Mouse (Mus musculus) MEL (cell line): ENCODE measurements around the gene Bora. TPM values are rescaled to one million over a fixed set of nuclear protein-coding genes. Genes with fewer than 3 reads are reported as not detected.

Experiments used
- DNase-seq: peaks from one replicate; pipeline ENCODE4 v3.0.0; 2011; ENCODE audit warnings: low read depth, low spot score
- H3K27ac ChIP-seq: 2 replicates; pipeline ENCODE4 v1.5.1; 2012; ENCODE audit warnings: low read depth, mild to moderate bottlenecking, control low read depth, low read length, moderate library complexity; ENCODE audit not compliant: control insufficient read depth
- H3K27me3 ChIP-seq, 2 experiments: fragments of 150-350 bp in 1 of 2; sonication (generic) in 1 of 2; 2 replicates each; pipeline ENCODE4 v1.6.1; 2012; ENCODE audit warnings: low read length in 2 of 2, mild to moderate bottlenecking in 2 of 2, improper control_type of control experiment in 1 of 2, moderate library complexity in 1 of 2; ENCODE audit not compliant: insufficient read depth in 2 of 2, control insufficient read depth in 1 of 2
- H3K36me3 ChIP-seq, 2 experiments: 2 replicates each; pipeline ENCODE4 v1.6.1; 2012 to 2014; ENCODE audit warnings: low read length in 2 of 2, improper control_type of control experiment in 1 of 2, inconsistent platforms in 1 of 2, mild to moderate bottlenecking in 1 of 2; ENCODE audit not compliant: insufficient read depth in 2 of 2, control insufficient read depth in 1 of 2
- H3K4me1 ChIP-seq, 2 experiments: fragments of 150-350 bp in 1 of 2; sonication (generic) in 1 of 2; 2 replicates each; pipeline ENCODE4 v1.6.1; 2012; ENCODE audit warnings: low read length in 2 of 2, improper control_type of control experiment in 1 of 2, mild to moderate bottlenecking in 1 of 2; ENCODE audit not compliant: insufficient read depth in 2 of 2, control insufficient read depth in 1 of 2
- H3K4me3 ChIP-seq, 2 experiments: fragments of 150-350 bp in 1 of 2; sonication (generic) in 1 of 2; 2 replicates each; pipeline ENCODE4 v1.5.1; 2012; ENCODE audit warnings: low read depth in 2 of 2, low read length in 2 of 2, mild to moderate bottlenecking in 2 of 2, moderate library complexity in 2 of 2, control low read depth in 1 of 2, improper control_type of control experiment in 1 of 2; ENCODE audit not compliant: control insufficient read depth in 1 of 2, insufficient read depth in 1 of 2
- H3K79me2 ChIP-seq: 2 replicates; pipeline ENCODE4 v1.6.1; 2012; ENCODE audit warnings: mild to moderate bottlenecking, low read length, moderate library complexity; ENCODE audit not compliant: control insufficient read depth, poor library complexity, insufficient read depth
- H3K9ac ChIP-seq: 2 replicates; pipeline ENCODE4 v1.6.1; 2012; ENCODE audit warnings: low read depth, mild to moderate bottlenecking, control low read depth, low read length, moderate library complexity; ENCODE audit not compliant: control insufficient read depth, poor library complexity, severe bottlenecking
- H3K9me3 ChIP-seq: fragments of 150-350 bp; sonication (generic); replicated peaks from 2 replicates; pipeline ENCODE4 v1.6.1; 2012; ENCODE audit warnings: mild to moderate bottlenecking, low read length, improper control_type of control experiment, moderate library complexity; ENCODE audit not compliant: insufficient read depth
- BHLHE40 ChIP-seq: IDR thresholded peaks from 2 replicates; pipeline ENCODE4 v1.6.1; 2012; ENCODE audit warnings: low read depth, mild to moderate bottlenecking, inconsistent platforms, low read length, improper control_type of control experiment, borderline replicate concordance
- CHD1 ChIP-seq: IDR thresholded peaks from 2 replicates; pipeline ENCODE4 v1.6.1; 2012; ENCODE audit warnings: low read depth, mild to moderate bottlenecking, inconsistent platforms, low read length, improper control_type of control experiment
- E2F4 ChIP-seq: IDR thresholded peaks from 2 replicates; pipeline ENCODE4 v1.6.1; 2011; ENCODE audit warnings: low read depth, low read length, improper control_type of control experiment, borderline replicate concordance
- EP300 ChIP-seq, 2 experiments: IDR thresholded peaks; 2 replicates each; pipeline ENCODE4 v1.6.1; 2011; ENCODE audit warnings: improper control_type of control experiment in 2 of 2, low read length in 2 of 2, low read depth in 1 of 2, mild to moderate bottlenecking in 1 of 2
- ETS1 ChIP-seq: IDR thresholded peaks from 2 replicates; pipeline ENCODE4 v1.6.1; 2012; ENCODE audit warnings: low read depth, mild to moderate bottlenecking, inconsistent platforms, low read length, improper control_type of control experiment, moderate library complexity
- GATA1 ChIP-seq: IDR thresholded peaks from 2 replicates; pipeline ENCODE4 v1.6.1; 2011; ENCODE audit warnings: low read depth, low read length, improper control_type of control experiment
- HCFC1 ChIP-seq: IDR thresholded peaks from 2 replicates; pipeline ENCODE4 v1.6.1; 2012; ENCODE audit warnings: low read depth, mild to moderate bottlenecking, inconsistent platforms, low read length, improper control_type of control experiment, moderate library complexity
- MAFK ChIP-seq: IDR thresholded peaks from 2 replicates; pipeline ENCODE4 v1.6.1; 2011; ENCODE audit warnings: low read depth, mild to moderate bottlenecking, low read length, improper control_type of control experiment, borderline replicate concordance
- MAX ChIP-seq: IDR thresholded peaks from 2 replicates; pipeline ENCODE4 v1.6.1; 2011; ENCODE audit warnings: low read length, improper control_type of control experiment
- MAZ ChIP-seq: IDR thresholded peaks from 2 replicates; pipeline ENCODE4 v1.6.1; 2012; ENCODE audit warnings: low read depth, mild to moderate bottlenecking, inconsistent platforms, low read length, improper control_type of control experiment
- MXI1 ChIP-seq: IDR thresholded peaks from 2 replicates; pipeline ENCODE4 v1.6.1; 2011; ENCODE audit warnings: mild to moderate bottlenecking, low read depth, low read length, improper control_type of control experiment
- MYB ChIP-seq: IDR thresholded peaks from 2 replicates; pipeline ENCODE4 v1.6.1; 2011; ENCODE audit warnings: mild to moderate bottlenecking, low read depth, low read length, improper control_type of control experiment
- MYC ChIP-seq: IDR thresholded peaks from 2 replicates; pipeline ENCODE4 v1.6.1; 2011; ENCODE audit warnings: low read depth, mild to moderate bottlenecking, low read length, improper control_type of control experiment, moderate library complexity
- NRF1 ChIP-seq: IDR thresholded peaks from 2 replicates; pipeline ENCODE4 v1.6.1; 2014; ENCODE audit warnings: low read depth, mild to moderate bottlenecking, inconsistent platforms, low read length, improper control_type of control experiment, moderate library complexity; ENCODE audit not compliant: poor library complexity, insufficient read depth, severe bottlenecking
- POLR2AphosphoS5 ChIP-seq: IDR thresholded peaks from 2 replicates; pipeline ENCODE4 v1.6.1; 2012; ENCODE audit warnings: low read depth, borderline replicate concordance, mild to moderate bottlenecking, inconsistent platforms, low read length, moderate library complexity, mixed read lengths
- RCOR1 ChIP-seq: IDR thresholded peaks from 2 replicates; pipeline ENCODE4 v1.6.1; 2012; ENCODE audit warnings: low read depth, mild to moderate bottlenecking, inconsistent platforms, low read length, improper control_type of control experiment
- SIN3A ChIP-seq: IDR thresholded peaks from 2 replicates; pipeline ENCODE4 v1.6.1; 2012; ENCODE audit warnings: low read length, improper control_type of control experiment, inconsistent platforms
- SMC3 ChIP-seq: IDR thresholded peaks from 2 replicates; pipeline ENCODE4 v1.6.1; 2011; ENCODE audit warnings: low read depth, low read length, improper control_type of control experiment
- TAL1 ChIP-seq: IDR thresholded peaks from 2 replicates; pipeline ENCODE4 v1.6.1; 2012; ENCODE audit warnings: mild to moderate bottlenecking, inconsistent platforms, low read length, moderate library complexity, mixed read lengths
- TBP ChIP-seq: IDR thresholded peaks from 2 replicates; pipeline ENCODE4 v1.8.0; 2011; ENCODE audit warnings: low read depth, low read length, improper control_type of control experiment
- TCF12 ChIP-seq: IDR thresholded peaks from 2 replicates; pipeline ENCODE4 v1.6.1; 2014; ENCODE audit warnings: low read depth, mild to moderate bottlenecking, inconsistent platforms, low read length, improper control_type of control experiment, moderate library complexity
- USF1 ChIP-seq: IDR thresholded peaks from 2 replicates; pipeline ENCODE4 v1.6.1; 2014; ENCODE audit warnings: low read depth, mild to moderate bottlenecking, inconsistent platforms, low read length, improper control_type of control experiment, moderate library complexity
- ZMIZ1 ChIP-seq: IDR thresholded peaks from 2 replicates; pipeline ENCODE4 v1.6.1; 2012; ENCODE audit warnings: low read depth, mild to moderate bottlenecking, inconsistent platforms, low read length, improper control_type of control experiment, moderate library complexity
- polyA plus RNA-seq, 2 experiments: library from polyadenylated mRNA; stranded (reverse) in 1 of 2; unstranded in 1 of 2; fragments of >175 nt in 1 of 2; fragments of >200 nt in 1 of 2; gene quantifications; 2 replicates each; pipeline versions ENCODE4 v1.2.1 to v1.2.4; 2012; ENCODE audit warnings: low replicate concordance in 2 of 2, low read depth in 1 of 2; ENCODE audit not compliant: insufficient read length in 2 of 2, insufficient read depth in 1 of 2, missing spikeins in 1 of 2
- total RNA-seq: library from RNA; depleted of rRNA; stranded (reverse); fragments of 300-350 nt; gene quantifications from 2 replicates; pipeline ENCODE4 v1.2.3, GENCODE M21; 2012

The Bora gene
- total and polyA plus RNA-seq, 3 experiments = 32.6 to 71.2 (median 44.9) TPM

DNA sequence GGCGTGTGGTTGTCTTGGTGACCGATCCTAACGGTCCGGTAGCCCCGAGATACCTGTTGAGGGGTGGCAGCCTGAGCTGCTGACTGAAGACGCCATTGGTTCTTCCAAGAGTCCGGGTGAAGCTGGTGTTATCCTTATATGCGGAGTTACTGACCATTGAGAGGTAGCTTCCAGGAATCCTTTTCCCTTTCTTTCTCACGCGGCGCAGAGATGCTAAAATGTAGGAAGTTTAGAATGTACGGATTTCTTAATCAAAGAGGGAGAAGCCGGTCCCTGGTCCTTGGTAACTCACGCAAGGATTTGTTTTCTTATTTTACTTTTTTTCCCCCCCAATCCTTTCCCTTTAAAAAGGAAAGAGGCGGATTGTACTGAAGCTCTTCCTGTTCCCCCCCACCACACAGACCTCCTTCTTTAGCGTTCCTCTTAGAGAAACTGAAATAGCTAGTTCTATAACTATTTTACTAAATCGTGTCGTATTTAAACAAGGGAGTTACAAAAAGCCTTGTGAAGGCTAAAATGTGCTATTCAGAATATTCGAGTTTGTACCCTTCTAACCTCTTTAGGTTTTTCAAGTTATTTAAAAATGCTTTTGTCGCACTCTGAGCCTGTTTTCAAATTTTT, 54.1 kb downstream of the Bora start (continued):
- TF ChIP-seq ETS1 = 0 out of 2 replicates have a peak, but pooled peaks have one; percentile 11
- no peak for TF ChIP-seq MAX
- TF ChIP-seq EP300 (IDR thresholded peaks at IDR 0.05; ENCODE audit: low read depth in 1 of 2, low read length in 2 of 2) = 0 out of 4 replicates have a peak, but pooled peaks of 1 of the 2 experiments have one; percentile 10

DNA sequence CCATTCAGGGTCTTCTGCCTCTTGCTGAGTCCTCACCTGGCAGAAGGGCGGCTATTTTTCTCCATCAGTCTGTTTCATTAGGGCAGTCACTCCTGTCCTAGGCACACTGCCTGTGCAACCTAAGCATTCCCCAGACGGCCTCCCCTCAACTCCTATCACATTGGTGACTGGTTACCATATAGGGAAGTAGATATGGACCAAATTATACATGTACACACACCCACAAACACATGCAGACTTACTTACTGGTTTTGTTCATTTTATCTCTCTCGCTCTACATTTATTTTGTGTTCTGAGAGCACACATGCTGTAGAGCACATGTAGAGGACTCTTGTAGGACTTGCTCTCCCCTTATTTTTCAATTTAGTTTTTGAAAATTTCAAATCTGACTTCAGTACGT, 57.0 kb downstream of the Bora start:
- H3K27me3 ChIP-seq = no peaks in the 10 kb centered on the region
- peak overlapping the region; percentile 79; the same call in 1 of the 2 replicates for H3K27ac ChIP-seq
- H3K36me3 ChIP-seq = peaks cover 9 to 56% of the 10 kb centered on the region in 2 experiments; a peak in 3 of 4 replicates
- DNase-seq = peak; percentile 59
- TF ChIP-seq MYC (peak; percentile 63; the same call in 1 of the 2 replicates), EP300 (IDR thresholded peaks at IDR 0.05; ENCODE audit: low read depth in 1 of 2, low read length in 2 of 2) (peak in 1 of 2 experiments; percentile 38; a peak in 3 of 4 replicates), MAZ (no peak), ETS1 (0 out of 2 replicates have a peak, but pooled peaks have one; percentile 28), MAX (peak; percentile 58; the same call in 1 of the 2 replicates), GATA1 (no peak), MXI1 (peak; percentile 52; the same call in 1 of the 2 replicates), TCF12 (0 out of 2 replicates have a peak, but pooled peaks have one; percentile 23), POLR2AphosphoS5 (no peak), NRF1 (no peak), SIN3A (peak; percentile 46; the same call in 1 of the 2 replicates)
- peaks cover 15% of the 10 kb centered on the region for H3K79me2 ChIP-seq
- H3K9me3 ChIP-seq = no peaks in the 10 kb centered on the region
- no peak overlapping the region; the same call in 1 of the 2 replicates for H3K9ac ChIP-seq
- H3K4me1 ChIP-seq = peaks cover 32 to 35% of the 10 kb centered on the region in 2 experiments
- H3K4me3 ChIP-seq = no peak overlapping the region

DNA sequence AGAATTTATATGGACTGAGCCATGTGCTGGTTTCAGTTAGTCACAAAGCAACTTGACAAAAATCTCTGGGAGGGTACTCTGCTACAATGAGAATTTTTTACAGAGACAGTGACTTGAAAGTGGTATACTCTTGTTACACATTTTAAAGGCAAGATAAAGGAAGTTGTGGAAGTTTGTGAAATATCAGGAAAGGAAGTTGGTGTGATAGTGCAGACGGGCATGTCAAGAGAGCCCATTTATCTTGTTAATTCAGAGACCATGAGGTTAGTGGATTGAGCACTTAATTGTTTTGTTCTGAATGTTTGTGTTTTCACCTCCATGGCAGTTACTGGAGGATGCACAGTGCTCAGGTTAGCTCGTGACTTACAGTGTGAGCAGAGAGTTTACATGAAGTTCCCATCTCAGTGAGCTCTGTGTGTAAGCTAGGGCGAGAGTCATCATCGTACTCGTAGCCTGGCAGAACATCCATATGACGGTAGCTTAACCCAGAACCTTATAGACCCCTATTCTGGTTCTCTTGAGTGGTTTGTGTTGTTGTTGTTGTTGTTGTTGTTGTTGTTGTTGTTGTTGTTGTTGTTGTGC, 58.6 kb downstream of the Bora start:
- peak overlapping the region; percentile 90 for H3K27ac ChIP-seq
- peaks cover 9 to 53% of the 10 kb centered on the region in 2 experiments; a peak in 3 of 4 replicates for H3K36me3 ChIP-seq
- no peaks in the 10 kb centered on the region for H3K9me3 ChIP-seq
- peaks cover 32 to 35% of the 10 kb centered on the region in 2 experiments for H3K4me1 ChIP-seq
- peak overlapping the region in 1 of 2 experiments; percentile 1; a peak in 3 of 4 replicates for H3K4me3 ChIP-seq
- H3K9ac ChIP-seq = peak overlapping the region; percentile 24
- H3K27me3 ChIP-seq = no peaks in the 10 kb centered on the region
- H3K79me2 ChIP-seq = peaks cover 4% of the 10 kb centered on the region
- peak; percentile 74 for DNase-seq
- TF ChIP-seq MYC (peak; percentile 90), ZMIZ1 (peak; percentile 40; the same call in 1 of the 2 replicates), EP300 (IDR thresholded peaks at IDR 0.05; ENCODE audit: low read depth in 1 of 2, low read length in 2 of 2) (peak; percentile 88), E2F4 (no peak), NRF1 (no peak), MXI1 (peak; percentile 91), SIN3A (peak; percentile 88), TBP (0 out of 2 replicates have a peak, but pooled peaks have one; percentile 17), HCFC1 (peak; percentile 54; the same call in 1 of the 2 replicates), USF1 (no peak), ETS1 (peak; percentile 80), GATA1 (peak; percentile 77; the same call in 1 of the 2 replicates), CHD1 (peak; percentile 87), BHLHE40 (peak; percentile 80; the same call in 1 of the 2 replicates), RCOR1 (peak; percentile 74), MYB (peak; percentile 62; the same call in 1 of the 2 replicates), SMC3 (no peak), MAFK (no peak), MAZ (0 out of 2 replicates have a peak, but pooled peaks have one; percentile 39), TAL1 (peak; percentile 77), TCF12 (peak; percentile 86), MAX (peak; percentile 85)
